Mouse (Mus musculus) stomach, embryonic 16.5 days (tissue): Measurements from ENCODE around the gene Krt72. TPM values are rescaled to one million over a fixed set of nuclear protein-coding genes. Genes with fewer than 3 reads are reported as not detected.
A peak's percentile ranks its signal among the peaks of the same experiment; 100 is the strongest.

Source experiments
- ATAC-seq: fragments of 200-750 bp; cut with Nextera tagmentation; 2 replicates; pipeline ENCODE4 v1.8.0; 2017; ENCODE audit warnings: moderate number of reproducible peaks, moderate TSS enrichment; ENCODE audit not compliant: insufficient read depth, low FRiP score
- H3K27ac ChIP-seq: fragments of 300-500 bp; sonication (generic); 2 replicates; pipeline ENCODE4 v1.5.1; 2014; ENCODE audit warnings: low read length
- H3K27me3 ChIP-seq: fragments of 300-500 bp; sonication (generic); 2 replicates; pipeline ENCODE4 v1.6.1; 2014; ENCODE audit warnings: low read length, control low read depth, mixed read lengths; ENCODE audit not compliant: control insufficient read depth, insufficient read depth
- H3K36me3 ChIP-seq: fragments of 300-500 bp; sonication (generic); 2 replicates; pipeline ENCODE4 v1.6.1; 2014; ENCODE audit warnings: low read length; ENCODE audit not compliant: control insufficient read depth, insufficient read depth
- H3K4me1 ChIP-seq: fragments of 300-500 bp; sonication (generic); 2 replicates; pipeline ENCODE4 v1.6.1; 2014; ENCODE audit warnings: low read length, control low read depth, mixed read lengths; ENCODE audit not compliant: control insufficient read depth, insufficient read depth
- H3K4me2 ChIP-seq: fragments of 300-500 bp; sonication (generic); 2 replicates; pipeline ENCODE4 v1.6.1; 2014; ENCODE audit warnings: low read depth, low read length, mixed read lengths
- H3K4me3 ChIP-seq: fragments of 300-500 bp; sonication (generic); replicated peaks from 2 replicates; pipeline ENCODE4 v1.5.1; 2014; ENCODE audit warnings: mild to moderate bottlenecking, low read length
- H3K9ac ChIP-seq: fragments of 300-500 bp; sonication (generic); 2 replicates; pipeline ENCODE4 v1.6.1; 2014; ENCODE audit warnings: low read length
- H3K9me3 ChIP-seq: fragments of 300-500 bp; sonication (generic); replicated peaks from 2 replicates; pipeline ENCODE4 v1.6.1; 2016; ENCODE audit warnings: low read length, control low read depth; ENCODE audit not compliant: control insufficient read depth
- WGBS: fragments of 180-500 bp; shearing (Covaris S2); extraction: QIAGEN DNeasy Blood & Tissue Kit; methylation state at CpG from one replicate; pipeline ENCODE4 v1.1.7; 2014; 5-methylcytosine and 5-hydroxymethylcytosine counted together
- polyA plus RNA-seq: library from polyadenylated mRNA; unstranded; fragments of >200 nt; fragmentation: Nextera tagmentation; extraction: Ambion mirVana; gene quantifications from 2 replicates; pipeline ENCODE4 v1.2.1, GENCODE M21; 2015

Gene Krt72
- polyA plus RNA-seq, 1 experiment from 2014 or later = not detected

DNA sequence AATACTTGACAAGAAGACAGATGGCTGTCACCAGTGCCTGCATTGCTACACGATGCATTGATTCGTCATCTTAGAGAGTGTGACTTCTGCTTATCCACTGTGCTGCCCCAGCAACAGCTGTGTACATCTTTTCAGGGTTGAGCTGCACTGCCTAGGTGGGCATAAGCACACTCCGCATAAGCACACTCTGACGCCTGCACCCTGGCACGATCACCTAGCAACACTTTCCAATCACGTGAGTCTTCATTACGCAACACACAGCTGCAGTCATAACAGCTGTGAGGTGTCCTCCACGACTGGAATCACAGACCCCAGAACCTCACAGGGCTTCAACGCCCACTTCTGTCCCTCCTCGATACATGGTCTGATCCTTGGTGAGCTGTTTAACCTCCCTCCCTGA, 12.8 kb downstream of the Krt72 start:
- H3K27ac ChIP-seq = no peak overlapping the region
- H3K9me3 ChIP-seq = no peaks in the 10 kb centered on the region
- no peak overlapping the region for H3K4me2 ChIP-seq
- no peaks in the 10 kb centered on the region for H3K27me3 ChIP-seq
- H3K9ac ChIP-seq = no peak overlapping the region
- no peaks in the 10 kb centered on the region for H3K4me1 ChIP-seq
- H3K4me3 ChIP-seq = no peak overlapping the region
- WGBS = 63% methylated on average over 10 of the region's 10 CpGs
- ATAC-seq = no peak
- H3K36me3 ChIP-seq = no peaks in the 10 kb centered on the region

GRCm38 (mm10) chr15:101772711-101773081, 13.6 kb downstream of the Krt72 start:
- Histone ChIP-seq H3K4me2 (no peak overlapping the region), H3K27me3 (no peaks in the 10 kb centered on the region), H3K4me3 (no peak overlapping the region), H3K27ac (no peak overlapping the region), H3K4me1 (no peaks in the 10 kb centered on the region), H3K9ac (0 out of 2 replicates have a peak overlapping the region, but pooled peaks have one; percentile 12), H3K9me3 (no peaks in the 10 kb centered on the region), H3K36me3 (no peaks in the 10 kb centered on the region)
- WGBS = 6% methylated on average over 5 of the region's 5 CpGs
- ATAC-seq = peak; percentile 72

DNA sequence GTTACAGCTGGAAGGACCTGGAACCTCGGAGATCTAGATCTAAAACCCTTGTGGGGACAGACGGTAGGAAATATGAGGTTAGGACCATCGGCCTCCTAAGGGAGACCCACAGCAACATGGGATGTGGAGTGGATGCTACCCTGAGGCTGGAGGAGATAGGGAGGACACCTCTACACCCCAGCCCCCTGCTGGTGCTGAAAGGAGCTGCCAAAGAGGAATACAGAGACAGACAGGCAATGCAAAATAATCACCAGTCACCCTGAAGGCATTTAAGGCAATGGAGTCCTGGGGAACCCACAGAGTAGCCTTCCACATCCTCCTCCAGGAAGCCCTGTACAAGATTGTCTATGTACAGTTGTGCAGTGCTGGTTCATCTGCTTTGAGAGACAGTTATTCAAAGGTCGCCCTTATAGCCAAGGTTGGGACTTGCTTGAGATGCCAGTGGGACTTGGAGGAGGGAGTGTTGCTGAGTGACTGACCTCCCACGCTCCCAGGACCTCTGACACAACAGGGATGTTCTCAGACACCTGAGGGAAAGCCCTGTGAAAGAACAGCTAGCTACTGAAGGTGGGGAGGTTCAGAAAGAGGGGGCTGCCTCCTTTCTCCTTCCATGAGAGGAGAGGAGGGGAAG, 14.1 kb downstream of the Krt72 start:
- 63% methylated on average over 5 of the region's 5 CpGs for WGBS
- Histone ChIP-seq H3K27me3 (no peaks in the 10 kb centered on the region), H3K27ac (peak overlapping the region; percentile 7; the same call in 1 of the 2 replicates), H3K4me1 (no peaks in the 10 kb centered on the region), H3K9ac (0 out of 2 replicates have a peak overlapping the region, but pooled peaks have one; percentile 12), H3K9me3 (no peaks in the 10 kb centered on the region), H3K4me3 (no peak overlapping the region), H3K36me3 (no peaks in the 10 kb centered on the region), H3K4me2 (no peak overlapping the region)
- ATAC-seq = 0 out of 2 replicates have a peak, but pooled peaks have one; percentile 9

- Histone ChIP-seq H3K4me1 (no peaks in the 10 kb centered on the region), H3K27me3 (no peaks in the 10 kb centered on the region), H3K27ac (peak overlapping the region; percentile 25), H3K4me3 (no peak overlapping the region), H3K9me3 (no peaks in the 10 kb centered on the region), H3K36me3 (no peaks in the 10 kb centered on the region), H3K4me2 (no peak overlapping the region), H3K9ac (no peak overlapping the region)
- 19% methylated on average over 8 of the region's 8 CpGs for WGBS
- ATAC-seq = no peak
These were observed 16.0 kb downstream of the Krt72 start for GRCm38 (mm10) chr15:101770226-101770625.

DNA sequence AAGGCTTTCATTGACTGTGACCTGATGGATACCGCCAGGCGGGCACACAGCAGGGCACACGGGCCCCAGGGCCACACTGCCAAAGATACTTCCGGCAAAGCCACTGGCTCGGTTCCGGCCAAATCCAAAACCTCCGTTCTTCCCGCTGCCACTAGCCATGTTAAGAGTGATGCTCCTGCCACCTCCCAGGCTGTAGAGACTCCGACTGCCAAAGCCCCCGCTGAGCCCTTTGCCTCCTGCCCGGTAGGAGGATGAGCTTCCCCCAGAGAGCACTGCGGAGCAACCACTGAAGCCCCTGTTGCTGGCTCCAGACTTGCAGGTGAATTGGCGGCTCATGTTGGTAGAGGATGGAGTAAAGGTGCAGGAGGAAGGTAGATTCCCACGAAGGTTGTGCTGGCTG, 43.5 kb downstream of the Krt72 start, which contains the start of gene Krt71:
Gene Krt71 (minus strand): TSS at position 399 of the 400 bp plus-strand sequence.
- Histone ChIP-seq H3K36me3 (no peaks in the 10 kb centered on the region), H3K27ac (no peak within 1 kb of the TSS), H3K27me3 (no peaks in the 10 kb centered on the region), H3K9ac (no peak within 1 kb of the TSS), H3K4me2 (no peak within 1 kb of the TSS), H3K9me3 (no peaks in the 10 kb centered on the region), H3K4me3 (no peak within 1 kb of the TSS), H3K4me1 (no peaks in the 10 kb centered on the region)
- no peak for ATAC-seq
- 56% methylated on average over 14 of the region's 14 CpGs for WGBS

DNA sequence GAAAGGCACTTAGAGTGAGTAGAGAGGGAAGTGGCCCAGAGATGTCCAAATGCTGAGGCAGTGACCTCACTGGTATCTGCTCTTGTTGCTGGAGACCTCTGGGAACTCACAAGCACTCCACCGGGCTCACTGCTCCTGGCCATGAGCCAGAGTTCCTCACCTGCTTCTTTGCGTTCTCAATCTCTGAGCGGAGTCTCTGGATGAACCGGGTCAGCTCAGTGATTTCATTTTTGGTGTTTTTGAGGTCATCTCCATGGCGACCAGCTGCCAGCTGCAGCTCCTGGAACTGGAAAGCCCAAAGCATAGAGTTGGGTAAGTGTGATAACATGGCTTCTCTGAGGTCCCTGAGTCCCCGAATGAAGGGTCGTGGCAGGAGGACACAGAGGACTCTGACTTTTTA, 48.5 kb downstream of the Krt72 start:
- Histone ChIP-seq H3K9me3 (no peaks in the 10 kb centered on the region), H3K4me3 (no peak overlapping the region), H3K4me2 (no peak overlapping the region), H3K9ac (no peak overlapping the region), H3K4me1 (no peaks in the 10 kb centered on the region), H3K36me3 (no peaks in the 10 kb centered on the region), H3K27ac (no peak overlapping the region), H3K27me3 (no peaks in the 10 kb centered on the region)
- WGBS = 58% methylated on average over 7 of the region's 7 CpGs
- no peak for ATAC-seq

- Histone ChIP-seq H3K27ac (no peak overlapping the region), H3K4me3 (no peak overlapping the region), H3K27me3 (no peaks in the 10 kb centered on the region), H3K9me3 (no peaks in the 10 kb centered on the region), H3K9ac (no peak overlapping the region), H3K36me3 (no peaks in the 10 kb centered on the region), H3K4me2 (no peak overlapping the region), H3K4me1 (no peaks in the 10 kb centered on the region)
- no peak for ATAC-seq
These were observed 55.6 kb downstream of the Krt72 start for GRCm38 (mm10) chr15:101730653-101731052.

Other genes with a start within 250 kb of the Krt72 start
- not detected in 2 replicates for gene Krt82, start 235.8 kb downstream of the Krt72 start, polyA plus RNA-seq
- 0.13 and 0.17 TPM in 2 replicates for gene Krt90, start 223.5 kb downstream of the Krt72 start, polyA plus RNA-seq
- 0.26 and 0.40 TPM in 2 replicates for gene Krt75, start 212.6 kb downstream of the Krt72 start, polyA plus RNA-seq
- gene Gm5414, start 158.3 kb downstream of the Krt72 start, polyA plus RNA-seq = not detected in 2 replicates
- gene Gm5478, start 139.1 kb downstream of the Krt72 start, polyA plus RNA-seq = 0.14 TPM in 1 of 2 replicates, not detected in the other
- 14.7 and 18.5 TPM in 2 replicates for gene Krt6b, start 106.2 kb downstream of the Krt72 start, polyA plus RNA-seq
- gene Krt6a, start 92.2 kb downstream of the Krt72 start, polyA plus RNA-seq = 458 and 584 TPM in 2 replicates
- gene Krt5, start 73.6 kb downstream of the Krt72 start, polyA plus RNA-seq = 464 and 594 TPM in 2 replicates
- gene Krt71, start 43.4 kb downstream of the Krt72 start, polyA plus RNA-seq = not detected in 2 replicates
- not detected in 2 replicates for gene Krt73, start 15.9 kb upstream of the Krt72 start, polyA plus RNA-seq
- gene Krt2, start 31.7 kb upstream of the Krt72 start, polyA plus RNA-seq = 0.05 TPM in 1 of 2 replicates, not detected in the other
- gene Krt1, start 64.3 kb upstream of the Krt72 start, polyA plus RNA-seq = 3.2 and 4.0 TPM in 2 replicates
- gene Krt77, start 83.2 kb upstream of the Krt72 start, polyA plus RNA-seq = 0.32 and 0.43 TPM in 2 replicates
- gene Krt76, start 106.5 kb upstream of the Krt72 start, polyA plus RNA-seq = not detected in 2 replicates
- 2,205 and 3,875 TPM in 2 replicates for gene Krt4, start 138.3 kb upstream of the Krt72 start, polyA plus RNA-seq
- gene Krt79, start 153.9 kb upstream of the Krt72 start, polyA plus RNA-seq = 1.9 and 2.0 TPM in 2 replicates
- 23.6 and 43.1 TPM in 2 replicates for gene Krt78, start 167.8 kb upstream of the Krt72 start, polyA plus RNA-seq
- 1,152 and 1,422 TPM in 2 replicates for gene Krt8, start 218.0 kb upstream of the Krt72 start, polyA plus RNA-seq
- 550 and 609 TPM in 2 replicates for gene Krt18, start 241.7 kb upstream of the Krt72 start, polyA plus RNA-seq